Mouse (Mus musculus): Measurements from ENCODE around the gene Allc.
A peak's percentile ranks its signal among the peaks of the same experiment; 100 is the strongest.

Allc gene

GRCm38 (mm10) chr12:28582423-28582822 lies at the start of gene Allc:
Allc (minus strand) TSS chr12:28582523.
- DNase-seq = no peak

DNA sequence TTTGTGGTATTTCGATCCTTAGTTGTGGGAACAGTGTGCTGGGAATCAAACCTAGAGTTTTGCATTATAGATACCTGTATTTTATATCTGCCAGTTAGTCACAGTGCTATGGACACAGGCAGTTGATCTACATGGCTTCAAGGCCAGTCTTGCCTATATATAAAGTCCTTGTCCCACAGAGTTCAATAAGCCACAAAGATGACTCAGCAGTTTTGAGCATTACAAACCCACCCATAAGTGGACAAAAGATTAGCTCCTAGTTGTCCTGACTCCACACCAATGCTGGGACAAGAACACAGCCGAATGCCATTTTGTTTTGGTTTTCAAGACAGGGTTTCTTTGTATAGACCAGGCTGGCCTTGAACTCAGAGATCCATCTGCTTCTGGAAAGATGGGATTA lies 46.1 kb upstream of the Allc start:
- no peak for DNase-seq

DNA sequence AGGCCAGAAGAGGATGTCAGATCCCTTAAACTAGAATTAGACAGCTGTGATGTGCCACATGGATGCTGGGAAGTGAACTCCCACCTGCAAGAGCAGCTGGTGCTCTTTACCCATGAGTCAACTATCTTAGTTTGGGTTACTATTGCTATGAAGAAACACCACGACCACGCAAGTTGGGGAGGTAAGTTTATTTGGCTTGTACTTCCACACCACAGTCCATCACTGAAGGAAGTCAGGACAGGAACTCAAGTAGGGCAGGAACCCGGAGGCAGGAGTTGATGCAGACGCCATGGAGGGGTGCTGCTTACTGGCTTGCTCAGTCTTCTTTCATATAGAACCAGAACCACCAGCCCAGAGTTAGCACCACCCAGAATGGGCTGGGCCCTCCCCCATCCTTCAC lies 44.8 kb upstream of the Allc start:
- no peak for DNase-seq

GRCm38 (mm10) chr12:28625407-28625806 lies 43.1 kb upstream of the Allc start:
- no peak for DNase-seq

- DNase-seq = no peak
These were observed 41.9 kb upstream of the Allc start for GRCm38 (mm10) chr12:28624251-28624650.

DNA sequence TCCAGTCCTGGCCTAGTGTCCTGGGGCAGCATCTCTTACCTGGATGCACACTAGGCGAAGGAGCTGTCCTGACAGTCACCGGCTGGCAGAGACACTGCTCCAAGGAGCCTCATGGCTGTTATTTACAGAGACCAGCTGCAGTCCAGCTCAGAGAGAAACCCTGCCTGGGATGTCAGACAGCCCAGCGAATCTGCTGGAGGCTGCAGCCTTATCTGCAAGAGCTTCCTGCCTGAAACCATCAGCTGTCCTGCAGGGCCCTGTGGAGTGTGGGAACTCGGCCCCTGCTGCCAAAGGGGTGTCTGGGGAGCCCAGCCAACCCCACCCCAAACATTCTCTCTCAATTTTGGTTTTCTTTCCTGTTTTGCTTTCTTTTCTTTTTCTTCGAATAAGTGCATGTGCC lies 40.9 kb upstream of the Allc start, which contains the start of gene Colec11:
Colec11 (minus strand) TSS at position 183 of the 400 bp plus-strand sequence.
- DNase-seq = no peak

- no peak for DNase-seq
These were observed 40.3 kb upstream of the Allc start for GRCm38 (mm10) chr12:28622641-28623040.

DNA sequence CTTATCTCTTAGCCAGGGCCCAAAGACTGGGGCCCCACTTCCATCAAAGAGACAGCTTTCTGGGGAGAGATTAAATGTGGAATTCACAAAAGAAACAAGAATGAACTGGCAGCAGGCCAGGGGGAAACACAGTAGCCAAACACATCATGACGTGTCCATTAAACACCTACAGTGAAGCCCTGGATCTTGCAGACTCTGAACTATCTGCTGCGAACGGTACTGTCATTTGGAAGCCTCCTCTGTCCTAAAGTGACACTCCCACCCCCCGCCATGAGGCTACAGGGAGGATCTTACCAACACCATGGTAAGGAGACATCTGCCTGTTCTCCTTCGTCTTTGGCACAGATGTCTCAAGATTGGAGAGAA lies 39.8 kb upstream of the Allc start:
- no peak for DNase-seq

- DNase-seq = no peak
These were observed 39.3 kb upstream of the Allc start for GRCm38 (mm10) chr12:28621451-28622166.

DNA sequence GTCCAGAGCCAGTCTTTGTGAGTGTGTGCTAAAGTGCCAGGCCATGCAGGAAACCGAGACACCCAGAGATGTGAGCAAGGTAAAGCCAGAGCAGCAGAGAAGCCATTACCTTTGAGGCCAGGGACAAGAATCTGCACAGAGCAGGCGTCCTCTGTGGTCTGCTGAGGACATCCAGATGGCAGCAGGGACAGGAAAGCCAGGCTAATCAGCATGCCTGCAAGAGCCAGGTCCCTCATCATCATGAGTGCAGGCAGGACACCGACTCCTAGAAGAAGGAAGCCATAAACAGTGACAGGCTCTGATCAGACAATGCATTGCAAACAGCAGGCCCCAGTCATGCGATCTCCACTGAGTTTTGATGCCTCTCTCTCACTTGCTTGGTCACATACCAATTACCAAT lies 35.0 kb upstream of the Allc start:
- no peak for DNase-seq

GRCm38 (mm10) chr12:28614401-28614800 lies 32.1 kb upstream of the Allc start:
- no peak for DNase-seq

GRCm38 (mm10) chr12:28612391-28612790 lies 30.1 kb upstream of the Allc start:
- no peak for DNase-seq

- DNase-seq = peak; percentile 69
These were observed 25.4 kb upstream of the Allc start for GRCm38 (mm10) chr12:28607546-28608305.

GRCm38 (mm10) chr12:28603494-28603893 lies 21.2 kb upstream of the Allc start:
- DNase-seq = peak; percentile 39

- DNase-seq = peak; percentile 86
These were observed 19.9 kb upstream of the Allc start for GRCm38 (mm10) chr12:28602259-28602658.

DNA sequence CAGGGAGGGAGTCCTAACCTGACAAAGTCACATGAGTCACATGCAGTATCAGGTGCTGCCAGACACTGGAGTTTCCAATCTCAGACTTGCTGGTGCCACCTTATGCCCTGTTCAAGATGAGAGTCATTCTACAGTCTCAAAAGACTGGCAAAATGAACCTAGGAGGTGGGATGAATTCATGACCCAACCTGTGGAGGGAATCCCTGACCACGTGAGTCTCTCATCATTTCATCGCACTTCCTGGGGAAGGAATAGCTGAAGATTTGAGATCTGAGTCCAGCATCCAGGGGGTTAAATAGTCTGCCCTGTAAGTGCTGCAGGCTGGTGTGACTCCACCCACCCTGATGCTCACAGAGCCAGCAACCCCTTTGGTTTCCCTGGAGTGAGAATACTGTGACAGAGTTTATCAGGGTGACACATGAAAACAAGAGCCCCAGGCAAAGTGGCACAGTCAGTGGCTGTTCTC lies 16.2 kb upstream of the Allc start:
- no peak for DNase-seq

GRCm38 (mm10) chr12:28598110-28598509 lies 15.8 kb upstream of the Allc start:
- DNase-seq = no peak

- no peak for DNase-seq
These were observed 15.4 kb upstream of the Allc start for GRCm38 (mm10) chr12:28597699-28598098.

- DNase-seq = no peak
These were observed 14.5 kb upstream of the Allc start for GRCm38 (mm10) chr12:28596851-28597250.

- DNase-seq = peak; percentile 42
These were observed 8.1 kb upstream of the Allc start for GRCm38 (mm10) chr12:28590428-28590827.

DNA sequence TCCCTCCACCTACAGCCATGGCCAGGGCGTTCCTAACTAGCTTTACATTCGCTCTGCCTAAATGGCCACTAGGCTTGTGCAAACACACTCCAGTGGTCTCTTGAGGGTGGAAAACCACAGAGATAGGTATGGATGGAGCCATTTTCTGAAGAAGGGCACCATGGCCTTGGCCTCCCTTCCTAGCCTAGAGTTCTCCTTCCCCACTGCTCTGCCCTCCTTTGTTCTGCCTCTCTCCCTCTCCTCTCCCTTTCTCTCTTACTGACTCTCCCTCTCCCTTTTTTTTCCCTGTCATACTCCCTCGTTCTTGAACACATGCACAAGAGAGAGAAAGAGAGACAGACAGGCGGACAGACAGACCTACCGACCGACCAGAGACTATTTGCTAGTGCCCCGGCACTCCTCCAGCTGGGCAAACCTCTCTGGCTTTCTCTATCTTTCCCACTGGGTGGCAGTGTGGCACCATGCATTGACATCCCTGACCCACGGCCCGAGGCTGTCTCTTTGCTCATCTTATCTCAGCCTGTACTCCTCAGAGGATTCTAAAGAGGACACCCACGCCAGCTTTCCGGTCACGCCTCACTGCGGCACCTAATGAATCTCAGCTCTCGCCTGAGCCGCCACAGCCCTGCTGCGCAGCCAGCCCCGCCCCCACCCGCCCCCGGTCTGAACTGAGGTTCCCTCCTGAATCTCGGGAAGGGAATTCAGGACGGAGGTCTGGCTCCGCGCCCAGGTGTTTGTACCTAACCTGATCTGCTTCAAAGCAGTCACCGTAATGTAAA lies 7.0 kb upstream of the Allc start:
- DNase-seq = peak; percentile 94

GRCm38 (mm10) chr12:28587949-28588348 lies 5.6 kb upstream of the Allc start:
- DNase-seq = no peak

DNA sequence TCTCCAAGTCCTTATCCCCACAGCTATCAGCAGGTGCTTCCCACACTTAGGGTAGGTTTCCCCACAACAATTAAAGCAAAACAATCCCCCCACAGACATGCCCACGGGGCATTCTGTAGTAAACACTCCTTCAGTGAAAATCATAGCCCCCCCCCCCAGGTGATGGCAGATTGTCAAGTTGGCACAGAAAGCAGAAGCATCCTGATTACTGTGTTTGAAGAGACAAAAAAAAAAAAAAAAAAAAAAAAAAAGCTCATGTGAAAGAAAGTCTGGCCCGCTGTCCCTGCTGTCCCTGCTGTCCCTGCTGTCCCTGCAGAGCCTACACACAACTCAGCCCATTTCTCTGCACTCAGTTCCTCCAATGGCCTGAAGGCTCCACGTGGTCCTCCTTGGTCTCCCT lies 1.7 kb upstream of the Allc start:
- no peak for DNase-seq

DNA sequence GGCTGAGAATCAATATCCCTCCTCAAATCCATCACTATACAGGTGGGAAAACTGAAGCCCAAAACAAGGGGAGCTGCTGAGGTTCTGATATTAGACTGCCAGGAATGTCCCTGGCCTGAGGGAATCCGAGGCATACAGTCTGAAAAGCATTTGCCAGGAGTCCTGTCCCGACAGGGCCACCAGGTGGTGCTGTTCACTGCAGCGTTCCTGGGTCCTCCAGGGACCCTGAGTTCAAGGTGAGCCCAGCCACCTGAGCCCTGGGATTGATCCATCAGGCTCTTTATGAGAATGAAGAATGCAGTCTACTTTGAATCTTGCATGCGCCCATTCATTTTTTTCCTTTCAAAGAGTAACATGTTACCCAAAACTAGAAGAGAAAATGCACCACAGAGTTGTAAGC lies 3.2 kb downstream of the Allc start:
- DNase-seq = no peak

Measured in cerebellum, adult 9-11 months (tissue).